Mouse (Mus musculus) lung, postnatal 14 days (tissue): ENCODE measurements around the gene Olfr267.
A peak's percentile ranks its signal among the peaks of the same experiment; 100 is the strongest.

Experiments
- DNase-seq: peaks from one replicate; pipeline ENCODE4 v3.0.0; 2021

Gene Olfr267

DNA sequence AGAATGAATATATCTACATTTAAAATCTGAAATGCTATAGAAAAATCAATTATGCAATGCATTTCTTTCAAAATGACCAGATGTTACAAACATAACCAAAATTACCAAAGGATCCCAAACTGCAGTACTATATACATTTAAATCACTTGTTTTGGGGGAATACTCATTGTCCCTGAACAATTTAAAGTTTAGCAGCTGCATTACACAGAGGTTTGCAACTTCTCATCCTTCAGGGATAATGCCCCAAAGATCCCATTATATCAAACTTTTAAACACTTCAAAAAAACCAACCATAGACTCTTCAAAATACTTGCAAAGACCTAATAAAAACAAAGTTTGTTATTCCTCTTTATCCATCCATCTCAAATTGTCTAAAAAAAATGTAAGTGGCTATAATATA lies at the start of gene Olfr267:
Gene Olfr267 (minus strand): TSS at position 101 of the 400 bp plus-strand sequence.
- no peak for DNase-seq

GRCm38 (mm10) chr4:58832908-58833307 lies 45.4 kb upstream of the Olfr267 start:
- DNase-seq, result no peak

DNA sequence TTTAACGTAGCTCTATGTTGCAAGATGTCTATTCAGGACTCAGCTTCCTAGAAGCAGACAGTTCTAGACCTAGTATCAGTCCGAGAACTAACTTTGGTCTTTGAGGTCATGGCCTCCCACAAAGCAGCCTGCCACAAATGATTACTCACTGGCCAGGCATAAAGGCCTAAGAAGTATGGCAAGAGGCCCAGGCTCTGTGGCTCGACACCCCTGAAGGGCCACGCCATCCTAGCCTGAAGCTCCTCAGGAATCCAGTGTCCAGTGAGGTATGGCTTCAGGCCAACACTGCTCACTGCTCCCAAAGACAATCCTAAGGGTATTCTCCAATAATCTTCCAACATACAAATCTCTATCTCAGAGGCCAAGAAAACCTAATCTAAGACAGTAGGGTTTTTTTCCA lies 38.4 kb upstream of the Olfr267 start:
- DNase-seq, result no peak

GRCm38 (mm10) chr4:58786659-58787058 lies 857 bp downstream of the Olfr267 start:
- no peak for DNase-seq

DNA sequence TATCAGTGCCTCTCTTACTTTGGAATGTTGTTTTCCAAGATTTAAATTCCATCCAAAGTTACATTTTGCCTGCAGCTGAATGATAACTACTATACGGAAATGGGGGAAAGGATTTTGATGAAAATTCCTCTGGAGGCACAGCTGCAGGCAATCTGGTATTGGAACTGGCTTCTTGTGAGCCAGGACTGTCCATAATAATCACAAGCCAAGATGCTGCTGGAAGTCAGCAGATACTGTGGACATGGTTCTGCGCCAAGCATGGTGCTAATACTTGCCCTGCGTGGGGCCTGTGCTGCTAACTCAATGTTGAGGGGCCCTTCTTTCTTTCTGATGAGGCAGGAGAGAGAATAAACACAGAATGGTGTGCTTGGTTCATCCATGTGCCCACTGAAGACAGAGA lies 24.1 kb downstream of the Olfr267 start:
- no peak for DNase-seq

DNA sequence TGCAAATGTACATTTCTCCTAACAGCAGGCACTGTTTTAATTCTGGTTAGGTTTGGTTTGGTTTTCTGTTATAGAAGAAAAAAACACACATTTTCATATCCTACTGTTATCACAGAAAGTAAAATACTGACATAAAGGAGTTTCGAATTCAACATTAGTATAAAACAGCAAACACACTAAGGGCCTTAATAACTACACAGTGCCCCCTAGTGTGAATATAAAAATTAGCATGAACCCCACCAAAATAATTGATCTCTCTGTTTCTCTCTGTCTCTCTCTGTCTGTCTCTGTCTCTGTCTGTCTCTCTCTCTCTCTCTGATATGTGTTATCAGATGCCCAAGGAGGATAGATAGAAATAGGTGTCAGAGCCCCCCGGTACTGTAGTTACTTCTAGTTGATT lies 38.0 kb downstream of the Olfr267 start:
- DNase-seq, result no peak

DNA sequence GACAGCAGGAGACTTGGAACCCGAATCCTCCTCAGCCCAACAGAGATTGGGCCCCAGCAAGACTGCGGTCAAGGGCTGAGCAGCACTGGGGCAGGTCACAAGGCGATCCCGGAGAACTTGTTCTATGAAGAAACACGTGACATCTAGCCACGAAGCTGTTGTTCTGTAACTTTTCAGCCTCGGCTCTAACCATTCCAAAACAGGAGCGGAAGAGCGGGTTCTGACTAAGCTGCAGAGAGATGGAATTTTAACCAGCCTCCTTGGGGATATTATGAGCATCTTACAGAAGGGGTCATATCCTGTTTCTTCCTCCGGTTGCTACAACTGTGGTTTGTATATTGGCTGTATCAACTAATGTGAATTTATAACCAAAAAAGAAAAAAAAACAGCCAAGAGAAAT lies 38.4 kb downstream of the Olfr267 start:
- DNase-seq, result peak; percentile 21

DNA sequence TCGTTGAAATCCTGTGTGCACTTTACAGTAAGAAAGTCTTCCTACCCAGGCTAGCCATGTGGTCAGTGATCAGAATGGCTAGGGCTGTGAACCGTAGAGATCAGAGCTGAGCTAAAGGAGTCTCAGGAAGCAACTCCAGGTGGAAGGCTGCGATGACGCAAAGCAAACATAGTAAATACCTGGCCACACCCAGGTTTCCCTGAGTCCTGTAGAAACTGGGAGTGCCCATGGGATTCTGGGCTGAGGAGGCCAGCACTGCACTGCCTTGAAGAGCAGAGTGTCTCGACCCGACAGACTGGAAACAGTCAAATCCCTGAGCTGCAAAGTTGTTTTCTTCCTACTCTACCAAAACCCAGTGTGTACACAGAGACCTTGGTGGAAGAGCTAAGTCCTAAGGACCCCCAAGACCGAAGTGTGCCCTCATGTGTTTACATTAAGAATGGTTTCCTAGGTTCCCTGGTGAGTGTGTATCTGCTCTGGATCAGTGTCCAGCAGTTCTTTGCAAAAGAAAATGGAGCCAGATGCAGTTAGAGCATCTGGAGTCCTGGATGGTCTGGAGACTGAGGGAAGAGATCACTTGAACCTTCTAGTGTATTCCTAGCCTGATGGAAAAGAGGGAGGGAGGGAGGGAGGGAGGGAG lies 41.8 kb downstream of the Olfr267 start:
- DNase-seq, result no peak

DNA sequence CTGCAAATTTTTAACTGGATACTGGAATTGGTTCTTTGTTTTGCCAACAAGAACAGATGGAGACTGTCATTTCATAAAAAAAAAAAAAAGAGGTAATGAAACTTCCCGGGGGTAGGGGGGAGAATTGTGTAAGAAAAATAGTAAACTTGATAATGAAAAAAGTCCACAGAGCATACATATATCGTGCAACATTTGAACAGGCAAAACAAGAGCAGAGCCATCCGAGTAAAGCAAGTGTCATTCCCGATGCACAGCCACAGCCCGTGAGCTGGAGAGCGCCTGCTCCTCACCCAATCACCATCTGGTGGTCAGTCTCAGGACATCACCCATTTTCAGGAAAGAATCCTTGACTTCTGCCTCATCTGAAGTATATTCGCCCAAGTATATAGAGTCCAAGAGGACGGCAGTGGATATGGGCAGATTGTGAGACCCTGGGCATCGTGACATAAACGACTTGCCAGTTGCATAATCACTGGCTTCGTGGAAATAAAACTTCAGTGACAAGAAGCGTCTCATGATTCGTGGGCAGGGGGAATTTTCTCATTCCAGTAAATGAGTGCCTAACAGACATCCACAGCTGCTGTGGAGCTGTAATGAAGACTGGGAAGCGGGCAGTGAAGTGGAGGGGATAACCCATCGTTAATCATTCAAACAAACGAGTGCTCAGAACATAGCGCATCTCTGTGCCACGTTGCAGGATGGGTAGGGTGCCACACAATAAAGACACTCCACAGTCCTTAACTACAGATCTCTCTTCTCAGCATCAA lies 50.5 kb downstream of the Olfr267 start:
- DNase-seq, result no peak
